Comparison of ENCODE assay signal across 7 mouse cellular contexts in the genomic region with DNA sequence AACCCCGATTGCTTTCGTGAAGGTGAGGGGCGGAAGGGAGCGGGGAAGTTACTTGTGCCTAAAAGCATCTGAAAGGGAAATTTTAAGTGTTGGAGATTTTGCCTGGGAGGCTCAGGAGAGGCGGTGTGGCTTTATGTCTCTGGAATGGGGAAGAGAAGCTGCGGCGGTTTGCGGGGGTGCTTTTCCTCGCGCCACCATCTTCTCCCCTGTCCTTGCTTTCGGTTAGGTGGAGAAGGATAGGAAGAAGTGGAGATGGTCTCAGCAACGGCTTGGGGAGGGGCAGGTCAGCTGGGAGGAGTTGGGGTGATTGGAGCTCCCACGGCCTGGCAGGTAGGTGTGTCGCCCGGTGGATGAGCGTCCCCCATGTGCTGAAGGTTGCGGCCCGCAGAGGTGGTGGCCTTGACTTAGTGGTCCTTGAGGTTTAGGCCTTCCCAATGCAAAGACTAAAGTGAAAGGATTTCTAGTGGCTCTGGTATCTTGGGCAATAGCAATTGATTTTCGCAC. TPM values are rescaled to one million over a fixed set of nuclear protein-coding genes. Genes with fewer than 3 reads are reported as not detected.
DNase-seq lines count a peak whose midpoint lies in the region; ATAC-seq and TF ChIP-seq lines count a peak whose summit lies in the region.

No protein-coding gene starts in this region.

- CTCF ChIA-PET in Patski (lab: Charles Lee) = interaction anchor here (2.7 kb wide), 1 partner anchor 113 kb away, joined by 8 read pairs; no protein-coding TSS in a partner anchor

- peak overlapping the region; percentile 96 for H3K4me2 ChIP-seq in heart, embryonic 16.5 days (ENCODE audit: low read depth, low read length)
- peak overlapping the region; percentile 79 for H3K4me2 ChIP-seq in liver, embryonic 11.5 days
- H3K4me2 ChIP-seq in neural tube, embryonic 12.5 days (replicated peaks) = peak overlapping the region; percentile 86

- 1% methylated on average over 19 of the region's 19 CpGs for WGBS in heart, embryonic 16.5 days
- WGBS in liver, embryonic 11.5 days = 1% methylated on average over 19 of the region's 19 CpGs
- WGBS in neural tube, embryonic 12.5 days = 1% methylated on average over 19 of the region's 19 CpGs

- POLR2A ChIA-PET in Patski (lab: Charles Lee) = interaction anchor here (1.3 to 1.4 kb wide), 2 partner anchors 12 to 61 kb away, joined by 3 to 4 read pairs; no protein-coding TSS in a partner anchor

- no peak for TF ChIP-seq CTCF in Patski (IDR thresholded peaks at IDR 0.05)

- no peaks in the 10 kb centered on the region for H3K9me3 ChIP-seq in heart, embryonic 16.5 days (replicated peaks; ENCODE audit: control insufficient read depth, low read length)
- no peaks in the 10 kb centered on the region for H3K9me3 ChIP-seq in liver, embryonic 11.5 days (ENCODE audit: control insufficient read depth, low read length)
- H3K9me3 ChIP-seq in neural tube, embryonic 12.5 days = no peaks in the 10 kb centered on the region

- in situ Hi-C loops in Patski (cut with MboI; ENCODE audit: low pct_unique_long_range_greater_than_20kb) = loop anchor here (25.0 kb wide), 1 partner anchor 828 kb away; no protein-coding TSS in a partner anchor

- peak; percentile 23 to 25 for DNase-seq in lung, adult 18-20 months
- DNase-seq in lung, postnatal 25 days (ENCODE audit: low spot score) = no peak
- DNase-seq in Patski (ENCODE audit: low read depth, low spot score) = no peak
- peak; percentile 53 to 62 for DNase-seq in cerebellum, postnatal 10 days
- no peak for DNase-seq in liver, embryonic 11.5 days (ENCODE audit: low spot score)

- H3K36me3 ChIP-seq in heart, embryonic 16.5 days (ENCODE audit: control insufficient read depth, insufficient read depth) = 0 out of 2 replicates have a peak, but pooled peaks cover 2% of the 10 kb centered on the region
- H3K36me3 ChIP-seq in liver, embryonic 11.5 days (ENCODE audit: control insufficient read depth, insufficient read depth, low read length) = peaks cover 16% of the 10 kb centered on the region; the same call in 1 of the 2 replicates
- peaks cover 12% of the 10 kb centered on the region for H3K36me3 ChIP-seq in neural tube, embryonic 12.5 days

- peak overlapping the region; percentile 98 for H3K27ac ChIP-seq in heart, embryonic 16.5 days (ENCODE audit: low read length)
- peak overlapping the region; percentile 98 for H3K27ac ChIP-seq in liver, embryonic 11.5 days (ENCODE audit: low read depth, low read length)
- peak overlapping the region; percentile 92 for H3K27ac ChIP-seq in neural tube, embryonic 12.5 days

- peak; percentile 4 for ATAC-seq in Patski
- no peak for ATAC-seq in heart, embryonic 16.5 days (replicated peaks; ENCODE audit: extremely low read depth, insufficient read depth, low FRiP score)
- no peak for ATAC-seq in liver, embryonic 11.5 days (replicated peaks; ENCODE audit: low FRiP score)
- ATAC-seq in neural tube, embryonic 12.5 days (ENCODE audit: low FRiP score, low read depth) = no peak

- no peaks in the 10 kb centered on the region for H3K27me3 ChIP-seq in Patski
- H3K27me3 ChIP-seq in heart, embryonic 16.5 days (ENCODE audit: control insufficient read depth, insufficient read depth, low read length) = no peaks in the 10 kb centered on the region
- no peaks in the 10 kb centered on the region for H3K27me3 ChIP-seq in liver, embryonic 11.5 days (replicated peaks; ENCODE audit: control insufficient read depth, insufficient read depth, low read length)
- no peaks in the 10 kb centered on the region for H3K27me3 ChIP-seq in neural tube, embryonic 12.5 days (replicated peaks)

- peak overlapping the region; percentile 81 for H3K4me3 ChIP-seq in heart, embryonic 16.5 days (ENCODE audit: low read length)
- H3K4me3 ChIP-seq in liver, embryonic 11.5 days (ENCODE audit: low read depth, low read length) = peak overlapping the region; percentile 93
- H3K4me3 ChIP-seq in neural tube, embryonic 12.5 days = peak overlapping the region; percentile 78

- peaks cover 26% of the 10 kb centered on the region for H3K4me1 ChIP-seq in heart, embryonic 16.5 days (ENCODE audit: control insufficient read depth, insufficient read depth, low read length)
- peaks cover 31% of the 10 kb centered on the region for H3K4me1 ChIP-seq in liver, embryonic 11.5 days (replicated peaks; ENCODE audit: control insufficient read depth, insufficient read depth, low read length)
- peaks cover 26% of the 10 kb centered on the region for H3K4me1 ChIP-seq in neural tube, embryonic 12.5 days

- H3K9ac ChIP-seq in heart, embryonic 16.5 days (ENCODE audit: low read length) = peak overlapping the region; percentile 99
- peak overlapping the region; percentile 100 for H3K9ac ChIP-seq in liver, embryonic 11.5 days (ENCODE audit: low read depth, low read length)
- peak overlapping the region; percentile 100 for H3K9ac ChIP-seq in neural tube, embryonic 12.5 days

RNA-seq across cellular contexts. Expression of a gene that starts 0.5 kb away (rescaled TPM):
- polyA plus RNA-seq in Patski (2021) = 24.8 TPM
- polyA plus RNA-seq in heart, embryonic 16.5 days (2015; fragmentation: Nextera tagmentation; extraction: Ambion mirVana) = 28.2 and 29.5 TPM in 2 replicates
- polyA plus RNA-seq in liver, embryonic 11.5 days (2014; fragmentation: Nextera tagmentation; extraction: Ambion mirVana) = 52.6 and 61.2 TPM in 2 replicates
- polyA plus RNA-seq in neural tube, embryonic 12.5 days (2016; fragmentation: Nextera tagmentation; extraction: Ambion mirVana) = 40.1 and 40.4 TPM in 2 replicates

RNA-seq across cellular contexts. Expression of a gene that starts 0.9 kb away (rescaled TPM):
- polyA plus RNA-seq in Patski (2021) = 171 TPM
- polyA plus RNA-seq in heart, embryonic 16.5 days (2015; fragmentation: Nextera tagmentation; extraction: Ambion mirVana) = 80.8 and 86.0 TPM in 2 replicates
- 143 and 157 TPM in 2 replicates for polyA plus RNA-seq in liver, embryonic 11.5 days (2014; fragmentation: Nextera tagmentation; extraction: Ambion mirVana)
- 245 and 268 TPM in 2 replicates for polyA plus RNA-seq in neural tube, embryonic 12.5 days (2016; fragmentation: Nextera tagmentation; extraction: Ambion mirVana)

Comparison
In these comparisons a context has a peak if more than half of its experiments do, and no peak if none do; other contexts are left out.
1. DNase-seq: peak in lung, adult 18-20 months (2 of 2) and cerebellum, postnatal 10 days (2 of 2); none in lung, postnatal 25 days (single experiment), Patski (single experiment) and liver, embryonic 11.5 days (single experiment).
2. Peak in every context shown above with its lines, with median percentiles within 50 percentile points of each other: H3K27ac ChIP-seq, H3K4me2 ChIP-seq, H3K4me3 ChIP-seq and H3K9ac ChIP-seq.